Mouse (Mus musculus) heart, adult 9 months (tissue): ENCODE results near the gene Tanc1.

Source experiments
- DNase-seq, 2 experiments: peaks; one replicate each; pipeline ENCODE4 v3.0.0; 2022; ENCODE audit warnings: low spot score in 2 of 2

The Tanc1 gene

GRCm38 (mm10) chr2:59882742-59883281 lies 271.0 kb downstream of the Tanc1 start:
- DNase-seq, result peak in 1 of 2 experiments; percentile 9

- peak; percentile 10 to 12 for DNase-seq
Observed at GRCm38 (mm10) chr2:59889699-59890098, 277.9 kb downstream of the Tanc1 start.
